Mouse (Mus musculus) bone marrow, adult 2 months (tissue): ENCODE measurements around the gene Zfp90.

Experiments
- CTCF ChIP-seq: fragments of 200-500 bp; IDR thresholded peaks from 2 replicates; pipeline ENCODE4 v1.5.1; 2011; ENCODE audit warnings: low read length, control low read depth; ENCODE audit not compliant: control insufficient read depth, insufficient read depth
- POLR2A ChIP-seq: fragments of 200-500 bp; IDR thresholded peaks from 2 replicates; pipeline ENCODE4 v1.6.1; 2011; ENCODE audit warnings: low read depth, mild to moderate bottlenecking, control low read depth, low read length, borderline replicate concordance; ENCODE audit not compliant: control insufficient read depth

- TF ChIP-seq CTCF (no peak), POLR2A (no peak)
Observed at GRCm38 (mm10) chr8:106431088-106431487, 16.0 kb downstream of the Zfp90 start.
